Mouse (Mus musculus) hindbrain, embryonic 11.5 days (tissue): Measurements from ENCODE around the gene Diaph3. TPM values are rescaled to one million over a fixed set of nuclear protein-coding genes. Genes with fewer than 3 reads are reported as not detected.
A peak's percentile ranks its signal among the peaks of the same experiment; 100 is the strongest.
"Not testable (repeated sequence)": the region's sequence is repeated elsewhere in the genome, so short reads cannot be mapped to it uniquely, and the experiment has no call there.

Source experiments
- ATAC-seq: fragments of 200-750 bp; cut with Nextera tagmentation; 2 replicates; pipeline ENCODE4 v1.8.0; 2017; ENCODE audit warnings: mild to moderate bottlenecking, moderate TSS enrichment, moderate library complexity; ENCODE audit not compliant: low FRiP score
- DNase-seq: peaks from one replicate; pipeline ENCODE4 v3.0.0-alpha.2; 2015; ENCODE audit warnings: low spot score
- H3K27ac ChIP-seq: fragments of 300-500 bp; sonication (generic); 2 replicates; pipeline ENCODE4 v1.5.1; 2014; ENCODE audit warnings: mild to moderate bottlenecking, low read depth, low read length
- H3K27me3 ChIP-seq: fragments of 300-500 bp; sonication (generic); 2 replicates; pipeline ENCODE4 v1.6.1; 2014; ENCODE audit warnings: mild to moderate bottlenecking, low read length, moderate library complexity, mixed read lengths; ENCODE audit not compliant: control insufficient read depth, insufficient read depth
- H3K36me3 ChIP-seq: fragments of 300-500 bp; sonication (generic); 2 replicates; pipeline ENCODE4 v1.6.1; 2014; ENCODE audit warnings: mild to moderate bottlenecking, low read length, moderate library complexity, mixed read lengths; ENCODE audit not compliant: control insufficient read depth, insufficient read depth
- H3K4me1 ChIP-seq: fragments of 300-500 bp; sonication (generic); replicated peaks from 2 replicates; pipeline ENCODE4 v1.6.1; 2014; ENCODE audit warnings: low read length, mixed read lengths; ENCODE audit not compliant: control insufficient read depth, insufficient read depth
- H3K4me2 ChIP-seq: fragments of 300-500 bp; sonication (generic); replicated peaks from 2 replicates; pipeline ENCODE4 v1.6.1; 2014; ENCODE audit warnings: mild to moderate bottlenecking, low read depth, low read length
- H3K4me3 ChIP-seq: fragments of 300-500 bp; sonication (generic); 2 replicates; pipeline ENCODE4 v1.5.1; 2014; ENCODE audit warnings: low read depth, low read length
- H3K9ac ChIP-seq: fragments of 300-500 bp; sonication (generic); 2 replicates; pipeline ENCODE4 v1.6.1; 2014; ENCODE audit warnings: low read depth, low read length
- H3K9me3 ChIP-seq: fragments of 300-500 bp; sonication (generic); 2 replicates; pipeline ENCODE4 v1.6.1; 2016; ENCODE audit warnings: low read length; ENCODE audit not compliant: control insufficient read depth
- WGBS: fragments of 180-500 bp; shearing (Covaris S2); extraction: QIAGEN DNeasy Blood & Tissue Kit; methylation state at CpG from one replicate; pipeline ENCODE4 v1.1.7; 2014; 5-methylcytosine and 5-hydroxymethylcytosine counted together
- polyA plus RNA-seq: library from polyadenylated mRNA; unstranded; fragments of >200 nt; fragmentation: Nextera tagmentation; extraction: Ambion mirVana; gene quantifications from 2 replicates; pipeline ENCODE4 v1.2.1, GENCODE M21; 2014

The Diaph3 gene
- polyA plus RNA-seq, 1 experiment from 2014 or later = 20.3 TPM

DNA sequence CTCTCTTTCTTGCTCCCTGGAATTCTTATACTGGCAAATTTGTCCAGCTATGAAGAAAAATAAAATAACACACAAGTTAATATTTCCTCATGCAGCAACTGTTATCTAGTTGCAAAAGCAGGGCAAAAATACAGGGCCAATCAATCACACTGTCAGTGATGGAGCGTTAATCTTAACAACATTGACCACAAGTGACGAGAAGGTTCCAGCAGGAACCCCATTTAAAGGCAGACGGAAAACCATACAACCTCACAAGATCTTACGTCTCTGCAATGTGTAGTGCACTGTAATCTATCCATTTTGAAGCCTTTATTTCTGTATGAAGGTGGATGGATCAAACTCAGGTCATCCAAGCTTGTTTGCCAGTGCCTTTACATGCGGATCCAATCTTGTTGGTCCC, 49.9 kb downstream of the Diaph3 start:
- Histone ChIP-seq H3K4me2 (no peak overlapping the region), H3K9ac (no peak overlapping the region), H3K27ac (no peak overlapping the region), H3K9me3 (no peaks in the 10 kb centered on the region), H3K36me3 (no peaks in the 10 kb centered on the region), H3K4me1 (no peaks in the 10 kb centered on the region), H3K4me3 (no peak overlapping the region), H3K27me3 (no peaks in the 10 kb centered on the region)
- WGBS = 90% methylated on average over 5 of the region's 5 CpGs
- DNase-seq (no peak), ATAC-seq (no peak)

DNA sequence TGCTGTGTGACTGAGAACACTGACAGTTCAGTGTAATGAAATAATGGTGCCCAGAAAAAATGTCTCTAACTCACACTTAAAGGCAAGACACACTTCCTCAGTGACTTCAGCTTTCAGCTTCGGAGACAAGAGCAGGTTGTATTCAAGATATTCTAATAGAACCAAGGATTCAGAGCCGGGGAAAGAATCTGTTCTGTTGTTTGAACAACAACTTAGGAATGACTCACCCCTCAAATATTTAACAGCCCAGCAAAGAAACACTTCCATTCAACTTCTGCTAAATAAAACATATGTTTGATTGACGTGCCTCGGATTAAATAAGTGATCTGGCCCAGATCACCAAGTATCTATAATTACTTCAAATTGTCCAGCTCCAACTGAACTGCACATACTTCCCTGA, 52.1 kb downstream of the Diaph3 start:
- no peaks in the 10 kb centered on the region for H3K4me1 ChIP-seq
- no peak for DNase-seq
- no peak overlapping the region for H3K9ac ChIP-seq
- no peaks in the 10 kb centered on the region for H3K9me3 ChIP-seq
- H3K4me2 ChIP-seq = no peak overlapping the region
- ATAC-seq = no peak
- WGBS = 92% methylated on average over 4 of the region's 4 CpGs
- no peaks in the 10 kb centered on the region for H3K27me3 ChIP-seq
- no peak overlapping the region for H3K27ac ChIP-seq
- H3K4me3 ChIP-seq = no peak overlapping the region
- H3K36me3 ChIP-seq = no peaks in the 10 kb centered on the region

DNA sequence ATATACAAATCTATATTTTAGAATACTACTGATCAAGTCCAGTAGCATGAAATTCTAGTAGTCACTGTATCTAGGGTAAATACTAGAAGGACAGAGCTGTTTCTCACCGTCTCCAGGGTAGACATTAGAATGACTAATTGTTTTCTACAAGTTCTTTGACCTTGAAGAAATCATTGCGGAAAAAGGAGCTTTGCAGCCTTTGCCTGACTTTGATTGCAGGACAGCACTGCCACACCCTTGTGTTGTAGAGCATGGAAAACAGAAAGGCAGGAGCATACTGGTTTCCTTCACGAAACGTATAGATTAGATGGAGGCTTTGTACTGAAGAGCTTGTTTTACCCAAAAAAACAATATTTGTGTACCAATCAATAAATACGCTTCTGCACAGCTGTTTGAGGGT, 52.6 kb downstream of the Diaph3 start:
- H3K27ac ChIP-seq = no peak overlapping the region
- H3K4me2 ChIP-seq = no peak overlapping the region
- WGBS = 87% methylated on average over 5 of the region's 5 CpGs
- DNase-seq (no peak), ATAC-seq (no peak)
- no peak overlapping the region for H3K4me3 ChIP-seq
- H3K27me3 ChIP-seq = no peaks in the 10 kb centered on the region
- H3K4me1 ChIP-seq = no peaks in the 10 kb centered on the region
- no peaks in the 10 kb centered on the region for H3K9me3 ChIP-seq
- no peak overlapping the region for H3K9ac ChIP-seq
- H3K36me3 ChIP-seq = no peaks in the 10 kb centered on the region

DNA sequence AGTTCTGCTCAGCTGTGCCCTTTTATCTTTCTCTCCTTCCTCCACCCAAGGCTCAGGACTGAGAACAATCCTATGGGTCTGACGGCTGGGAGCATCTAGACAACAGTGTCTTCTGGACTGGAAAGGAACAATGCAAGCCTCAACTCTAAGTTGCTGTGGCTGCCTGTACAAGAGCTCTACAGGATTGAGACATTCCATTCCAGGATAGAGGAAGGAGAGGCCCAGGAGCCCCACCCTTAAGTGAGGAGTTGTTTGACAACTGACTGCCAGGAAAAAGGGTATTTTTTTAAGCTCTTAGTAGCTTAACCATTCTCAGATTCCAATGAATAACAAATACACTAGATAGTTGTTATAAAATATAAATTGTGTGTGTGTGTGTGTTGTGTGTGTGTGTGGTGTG, 53.0 kb downstream of the Diaph3 start:
- Histone ChIP-seq H3K9me3 (no peaks in the 10 kb centered on the region), H3K36me3 (no peaks in the 10 kb centered on the region), H3K4me1 (no peaks in the 10 kb centered on the region), H3K4me3 (no peak overlapping the region), H3K4me2 (no peak overlapping the region), H3K27ac (no peak overlapping the region), H3K9ac (no peak overlapping the region), H3K27me3 (no peaks in the 10 kb centered on the region)
- DNase-seq = no peak
- WGBS = 74% methylated on average over 1 of the region's 1 CpGs
- ATAC-seq = no peak

DNA sequence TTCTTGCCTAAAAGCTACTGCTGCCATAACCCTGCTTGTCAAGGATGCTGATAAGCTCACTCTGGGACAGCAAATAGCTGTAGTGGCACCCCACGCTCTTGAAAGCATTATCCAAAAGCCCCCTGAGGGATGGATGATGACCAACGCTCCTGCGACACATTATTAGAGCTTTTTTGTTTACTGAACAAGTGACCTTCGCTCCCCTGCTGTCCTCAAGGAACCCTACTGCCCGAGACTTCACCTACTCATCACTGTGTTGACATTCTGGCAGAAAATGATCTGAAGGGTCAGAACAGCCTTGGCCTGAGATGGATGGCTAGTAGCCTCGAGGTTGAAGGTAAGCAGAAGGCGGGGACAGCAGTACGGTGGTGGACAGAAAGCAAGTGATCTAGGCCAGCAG, 56.1 kb downstream of the Diaph3 start:
- not testable (repeated sequence) for H3K4me2 ChIP-seq, H3K36me3 ChIP-seq, H3K4me3 ChIP-seq, DNase-seq, ATAC-seq, H3K27me3 ChIP-seq, H3K9me3 ChIP-seq, H3K9ac ChIP-seq, H3K4me1 ChIP-seq, H3K27ac ChIP-seq
- 58% methylated on average over 8 of the region's 8 CpGs for WGBS

DNA sequence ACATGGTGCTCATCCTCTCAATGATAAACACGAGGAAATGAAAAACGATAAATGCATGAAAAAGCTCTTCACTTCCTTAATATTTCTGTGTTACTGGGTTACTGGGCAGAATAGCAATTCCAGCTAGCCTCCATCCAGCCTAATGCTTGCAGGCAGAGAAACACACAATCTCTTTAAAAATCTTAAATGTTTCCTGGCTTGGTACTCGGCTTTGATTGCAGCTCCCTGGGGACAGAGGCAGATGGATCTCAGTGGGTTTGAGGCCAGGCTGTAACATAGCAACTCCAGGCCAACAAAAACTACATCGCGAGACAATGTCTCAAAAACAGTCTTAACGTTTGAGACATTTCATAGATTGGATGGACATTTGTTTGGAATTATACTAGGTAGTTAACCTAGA, 57.1 kb downstream of the Diaph3 start:
- Histone ChIP-seq H3K4me3 (no peak overlapping the region), H3K27ac (no peak overlapping the region), H3K4me2 (no peak overlapping the region), H3K9ac (no peak overlapping the region), H3K27me3 (no peaks in the 10 kb centered on the region), H3K36me3 (no peaks in the 10 kb centered on the region), H3K4me1 (no peaks in the 10 kb centered on the region), H3K9me3 (no peaks in the 10 kb centered on the region)
- 80% methylated on average over 6 of the region's 6 CpGs for WGBS
- DNase-seq = peak; percentile 5
- ATAC-seq = no peak

DNA sequence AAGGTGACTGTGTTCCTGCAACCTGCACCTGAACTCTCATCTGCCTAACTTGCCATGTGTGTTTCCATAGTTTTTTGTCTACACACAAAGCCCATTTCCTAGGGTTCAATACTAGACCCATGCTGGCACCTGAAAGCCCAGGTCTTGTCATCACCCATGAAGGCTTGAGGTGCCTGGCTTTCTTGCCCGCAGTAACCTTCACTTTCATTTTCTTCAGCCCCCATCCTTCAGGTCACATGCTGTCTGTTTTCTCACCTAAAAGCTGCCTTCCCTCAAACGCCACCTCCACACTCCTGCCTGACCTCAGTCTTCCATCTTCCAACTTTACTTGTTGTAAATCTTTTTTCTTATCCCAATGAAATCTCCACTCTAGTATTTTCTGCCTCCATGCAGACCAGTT, 61.3 kb downstream of the Diaph3 start:
- no peak overlapping the region for H3K4me3 ChIP-seq
- no peak overlapping the region for H3K27ac ChIP-seq
- no peaks in the 10 kb centered on the region for H3K27me3 ChIP-seq
- H3K36me3 ChIP-seq = no peaks in the 10 kb centered on the region
- no peak for DNase-seq
- H3K9ac ChIP-seq = no peak overlapping the region
- no peaks in the 10 kb centered on the region for H3K4me1 ChIP-seq
- H3K9me3 ChIP-seq = no peaks in the 10 kb centered on the region
- H3K4me2 ChIP-seq = no peak overlapping the region
- no peak for ATAC-seq
- 98% methylated on average over 2 of the region's 2 CpGs for WGBS

DNA sequence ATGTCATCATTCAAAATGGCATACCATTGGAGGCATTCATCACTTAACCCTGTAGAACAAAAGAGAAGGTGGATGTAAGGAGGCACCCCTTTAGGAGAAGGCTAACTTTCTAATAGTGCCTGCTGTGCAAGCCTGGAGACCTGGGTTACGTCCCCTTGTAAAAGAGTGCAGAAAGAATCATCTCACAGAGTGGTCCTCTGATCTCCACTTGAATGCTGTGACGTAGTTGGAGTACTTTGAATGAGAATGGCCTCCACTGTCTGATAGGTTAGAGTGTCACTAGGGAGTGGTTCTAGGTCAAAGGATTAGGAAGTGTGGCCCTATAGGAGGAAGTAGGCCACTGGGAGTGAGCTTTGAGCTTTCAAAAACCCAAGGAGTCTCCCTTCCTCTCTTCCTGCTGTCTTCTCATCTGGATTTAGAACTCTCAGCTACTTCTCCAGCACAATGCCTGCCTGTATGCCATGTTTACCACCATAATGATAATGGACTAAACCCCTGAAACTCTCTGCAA, 66.0 kb downstream of the Diaph3 start:
- DNase-seq (no peak), ATAC-seq (no peak)
- H3K4me1 ChIP-seq = no peaks in the 10 kb centered on the region
- no peak overlapping the region for H3K4me3 ChIP-seq
- H3K36me3 ChIP-seq = no peaks in the 10 kb centered on the region
- H3K27ac ChIP-seq = no peak overlapping the region
- H3K9ac ChIP-seq = no peak overlapping the region
- 69% methylated on average over 2 of the region's 2 CpGs for WGBS
- no peaks in the 10 kb centered on the region for H3K9me3 ChIP-seq
- H3K27me3 ChIP-seq = no peaks in the 10 kb centered on the region
- H3K4me2 ChIP-seq = no peak overlapping the region

DNA sequence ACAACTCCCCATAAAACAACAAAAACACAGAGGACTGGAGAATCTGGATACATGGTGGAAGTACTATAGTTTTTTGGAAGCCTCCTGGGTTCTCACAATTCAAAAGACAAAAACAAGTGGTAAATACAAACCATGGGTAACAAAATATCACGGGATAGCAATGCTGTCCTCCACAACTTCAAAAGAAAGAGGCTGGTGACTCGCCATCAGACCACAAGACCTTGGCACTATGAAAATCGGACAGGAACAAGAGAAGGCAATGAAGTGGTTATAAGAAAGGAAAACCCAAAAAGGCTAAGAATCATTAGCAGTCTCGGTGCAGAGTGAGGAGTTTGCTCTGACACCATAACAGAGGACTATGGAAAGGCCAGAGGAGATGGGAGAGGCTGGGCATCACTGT, 76.8 kb downstream of the Diaph3 start:
- no peak overlapping the region for H3K4me3 ChIP-seq
- H3K4me2 ChIP-seq = no peak overlapping the region
- no peak for DNase-seq
- ATAC-seq = no peak
- H3K4me1 ChIP-seq = no peaks in the 10 kb centered on the region
- WGBS = 94% methylated on average over 4 of the region's 4 CpGs
- H3K27me3 ChIP-seq = no peaks in the 10 kb centered on the region
- H3K27ac ChIP-seq = no peak overlapping the region
- no peaks in the 10 kb centered on the region for H3K36me3 ChIP-seq
- no peak overlapping the region for H3K9ac ChIP-seq
- H3K9me3 ChIP-seq = no peaks in the 10 kb centered on the region; the same call in 1 of the 2 replicates
